Mouse (Mus musculus): ENCODE data around the gene Acrbp. TPM values are rescaled to one million over a fixed set of nuclear protein-coding genes. Genes with fewer than 3 reads are reported as not detected.

Acrbp gene
- total and polyA plus RNA-seq, 3 experiments = 1.9 to 16.3 (median 2.3) TPM

DNA sequence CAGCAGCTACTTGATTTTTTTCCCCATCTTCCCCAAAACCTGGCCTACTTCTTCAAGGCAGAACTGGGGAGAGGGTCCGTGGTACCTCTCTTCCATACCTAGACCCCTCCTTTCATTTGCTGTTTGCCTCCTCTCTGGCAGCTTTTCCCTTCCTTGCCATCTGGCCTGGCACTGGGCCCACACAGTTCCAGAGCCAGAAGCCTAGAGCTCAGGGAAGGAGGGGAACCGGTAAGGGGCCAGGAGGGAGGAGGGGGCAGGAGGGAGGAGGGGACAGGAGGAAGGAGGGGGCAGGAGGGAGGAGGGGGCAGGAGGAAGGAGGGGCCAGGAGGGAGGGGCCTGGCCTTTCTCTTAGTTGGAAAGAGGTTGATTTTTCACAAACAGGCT lies 22.4 kb downstream of the Acrbp start:
- Histone ChIP-seq H3K79me2 (replicated peaks; ENCODE audit: control insufficient read depth, insufficient read depth, low read length) (no peaks in the 10 kb centered on the region), H3K4me1 (ENCODE audit: control insufficient read depth, insufficient read depth, low read length) (no peaks in the 10 kb centered on the region), H3K27me3 (ENCODE audit: control insufficient read depth, insufficient read depth, low read length) (no peaks in the 10 kb centered on the region), H3K9ac (ENCODE audit: low read depth, low read length) (no peak overlapping the region), H3K4me3 (no peak overlapping the region), H3K36me3 (ENCODE audit: control insufficient read depth, insufficient read depth, low read length) (no peaks in the 10 kb centered on the region), H3K27ac (no peak overlapping the region)
- no peak for DNase-seq
- intact Hi-C loops (cut with DNase I) = no loop called here
- WGBS = 14% methylated on average over 2 of the region's 2 CpGs
- TF ChIP-seq CTCF (IDR thresholded peaks at IDR 0.05) (no peak), EP300 (IDR thresholded peaks at IDR 0.05; ENCODE audit: insufficient read depth, low read depth, low read length) (no peak), POLR2A (IDR thresholded peaks at IDR 0.05; ENCODE audit: insufficient read depth, low read depth, low read length) (no peak)

DNA sequence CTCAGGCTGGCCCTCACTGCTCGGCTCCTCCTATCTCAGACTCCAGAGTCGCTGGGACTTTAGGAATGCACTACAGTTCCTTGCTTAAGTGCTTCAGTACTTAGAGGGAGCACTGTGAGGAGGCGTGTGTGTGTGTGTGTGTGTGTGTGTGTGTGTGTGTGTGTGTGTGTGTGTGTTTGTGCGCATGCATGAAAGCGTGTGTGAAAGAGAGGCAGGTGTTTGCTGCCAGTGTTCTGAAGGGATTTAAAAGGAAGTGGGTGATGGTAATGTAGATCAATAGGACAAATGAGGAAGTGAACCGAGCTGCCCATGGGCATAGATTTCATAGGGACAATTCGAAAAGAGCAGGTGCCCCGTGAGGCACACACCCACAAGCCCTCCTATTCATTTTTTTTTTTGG lies 24.3 kb downstream of the Acrbp start:
- H3K36me3 ChIP-seq (ENCODE audit: control insufficient read depth, insufficient read depth, low read length) = no peaks in the 10 kb centered on the region
- H3K27ac ChIP-seq = no peak overlapping the region
- H3K27me3 ChIP-seq (ENCODE audit: control insufficient read depth, insufficient read depth, low read length) = no peaks in the 10 kb centered on the region
- no peak overlapping the region for H3K9ac ChIP-seq (ENCODE audit: low read depth, low read length)
- DNase-seq = no peak
- TF ChIP-seq EP300 (IDR thresholded peaks at IDR 0.05; ENCODE audit: insufficient read depth, low read depth, low read length) = no peak
- intact Hi-C loops (cut with DNase I) = no loop called here
- no peaks in the 10 kb centered on the region for H3K4me1 ChIP-seq (ENCODE audit: control insufficient read depth, insufficient read depth, low read length)
- 68% methylated on average over 8 of the region's 8 CpGs for WGBS
- H3K4me3 ChIP-seq = no peak overlapping the region
- no peaks in the 10 kb centered on the region for H3K79me2 ChIP-seq (replicated peaks; ENCODE audit: control insufficient read depth, insufficient read depth, low read length)

DNA sequence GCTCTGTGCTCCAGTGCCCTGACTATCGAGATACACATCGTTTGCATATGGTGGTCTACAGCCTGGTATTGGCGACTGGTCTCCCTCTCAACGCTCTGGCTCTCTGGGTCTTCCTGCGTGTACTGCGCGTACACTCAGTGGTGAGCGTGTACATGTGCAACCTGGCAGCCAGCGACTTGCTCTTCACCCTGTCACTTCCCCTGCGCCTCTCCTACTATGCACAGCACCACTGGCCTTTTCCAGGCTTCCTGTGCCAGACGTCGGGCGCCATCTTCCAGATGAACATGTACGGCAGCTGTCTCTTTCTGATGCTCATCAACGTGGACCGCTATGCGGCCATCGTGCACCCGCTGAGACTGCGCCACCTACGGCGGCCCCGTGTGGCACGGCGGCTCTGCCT lies 31.9 kb downstream of the Acrbp start:
- peak overlapping the region; percentile 51 for H3K4me3 ChIP-seq
- no peaks in the 10 kb centered on the region for H3K36me3 ChIP-seq (ENCODE audit: control insufficient read depth, insufficient read depth, low read length)
- no peaks in the 10 kb centered on the region for H3K79me2 ChIP-seq (replicated peaks; ENCODE audit: control insufficient read depth, insufficient read depth, low read length)
- WGBS = 29% methylated on average over 25 of the region's 25 CpGs
- TF ChIP-seq POLR2A (IDR thresholded peaks at IDR 0.05; ENCODE audit: insufficient read depth, low read depth, low read length) = no peak
- TF ChIP-seq EP300 (IDR thresholded peaks at IDR 0.05; ENCODE audit: insufficient read depth, low read depth, low read length) = 0 out of 2 replicates have a peak, but pooled peaks have one; percentile 7
- TF ChIP-seq CTCF (IDR thresholded peaks at IDR 0.05) = no peak
- H3K27ac ChIP-seq = peak overlapping the region; percentile 42; the same call in 1 of the 2 replicates
- no peak for DNase-seq
- peak overlapping the region; percentile 54 for H3K9ac ChIP-seq (ENCODE audit: low read depth, low read length)
- intact Hi-C loops (cut with DNase I) = loop anchor here (5.0 kb wide), 1 partner anchor 219 kb away; the partner anchor contains the start of gene Gpr162
- H3K4me1 ChIP-seq (ENCODE audit: control insufficient read depth, insufficient read depth, low read length) = peaks cover 1% of the 10 kb centered on the region; the same call in 1 of the 2 replicates
- no peaks in the 10 kb centered on the region for H3K27me3 ChIP-seq (ENCODE audit: control insufficient read depth, insufficient read depth, low read length)

DNA sequence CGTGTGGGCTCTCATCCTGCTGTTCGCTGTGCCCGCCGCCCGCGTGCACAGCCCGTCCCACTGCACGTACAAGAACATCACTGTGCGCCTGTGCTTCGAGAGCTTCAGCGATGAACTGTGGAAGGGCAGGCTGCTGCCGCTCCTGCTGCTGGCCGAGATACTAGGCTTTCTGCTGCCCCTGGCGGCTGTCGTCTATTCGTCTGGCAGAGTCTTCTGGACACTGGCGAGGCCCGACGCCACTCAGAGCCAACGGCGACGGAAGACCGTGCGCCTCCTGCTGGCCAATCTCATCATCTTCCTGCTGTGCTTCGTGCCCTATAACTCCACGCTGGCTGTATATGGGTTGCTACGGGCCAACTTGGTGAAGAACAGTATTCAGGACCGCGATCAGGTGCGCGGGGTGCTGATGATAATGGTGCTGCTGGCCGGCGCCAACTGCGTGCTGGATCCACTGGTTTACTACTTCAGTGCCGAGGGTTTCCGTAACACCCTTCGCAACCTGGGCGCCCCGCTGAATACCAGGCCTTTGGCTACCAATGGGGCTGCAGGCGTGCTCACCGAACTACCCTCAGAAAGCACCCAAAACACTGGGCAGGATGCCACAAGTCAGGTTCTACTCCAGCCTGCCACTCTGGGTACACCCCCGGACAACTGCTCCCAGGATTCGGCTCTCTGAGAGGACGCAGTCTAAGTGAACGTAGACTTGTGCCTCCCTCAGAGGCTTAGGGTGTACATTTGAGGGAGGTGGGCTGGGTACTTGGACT lies 32.5 kb downstream of the Acrbp start:
- Histone ChIP-seq H3K36me3 (ENCODE audit: control insufficient read depth, insufficient read depth, low read length) (no peaks in the 10 kb centered on the region), H3K4me1 (ENCODE audit: control insufficient read depth, insufficient read depth, low read length) (peaks cover 1% of the 10 kb centered on the region; the same call in 1 of the 2 replicates), H3K4me3 (peak overlapping the region; percentile 51), H3K27me3 (ENCODE audit: control insufficient read depth, insufficient read depth, low read length) (no peaks in the 10 kb centered on the region), H3K27ac (peak overlapping the region; percentile 42; the same call in 1 of the 2 replicates), H3K9ac (ENCODE audit: low read depth, low read length) (peak overlapping the region; percentile 54), H3K79me2 (replicated peaks; ENCODE audit: control insufficient read depth, insufficient read depth, low read length) (no peaks in the 10 kb centered on the region)
- WGBS = 22% methylated on average over 45 of the region's 45 CpGs
- TF ChIP-seq EP300 (IDR thresholded peaks at IDR 0.05; ENCODE audit: insufficient read depth, low read depth, low read length) (peak; percentile 64; the same call in 1 of the 2 replicates), CTCF (IDR thresholded peaks at IDR 0.05) (peak; percentile 97), POLR2A (IDR thresholded peaks at IDR 0.05; ENCODE audit: insufficient read depth, low read depth, low read length) (peak; percentile 42; the same call in 1 of the 2 replicates)
- DNase-seq = peak; percentile 88 to 90
- intact Hi-C loops (cut with DNase I) = loop anchor here (5.0 kb wide), 1 partner anchor 220 kb away; the partner anchor contains the start of gene Gpr162

- intact Hi-C loops (cut with DNase I) = loop anchor here (5.0 kb wide), 1 partner anchor 221 kb away; the partner anchor contains the start of gene Gpr162
- peaks cover 1% of the 10 kb centered on the region; the same call in 1 of the 2 replicates for H3K4me1 ChIP-seq (ENCODE audit: control insufficient read depth, insufficient read depth, low read length)
- DNase-seq = no peak
- TF ChIP-seq CTCF (IDR thresholded peaks at IDR 0.05) = no peak
- no peak for TF ChIP-seq EP300 (IDR thresholded peaks at IDR 0.05; ENCODE audit: insufficient read depth, low read depth, low read length)
- no peak for TF ChIP-seq POLR2A (IDR thresholded peaks at IDR 0.05; ENCODE audit: insufficient read depth, low read depth, low read length)
- WGBS = 85% methylated on average over 7 of the region's 7 CpGs
- no peak overlapping the region for H3K9ac ChIP-seq (ENCODE audit: low read depth, low read length)
- H3K79me2 ChIP-seq (replicated peaks; ENCODE audit: control insufficient read depth, insufficient read depth, low read length) = no peaks in the 10 kb centered on the region
- no peaks in the 10 kb centered on the region for H3K36me3 ChIP-seq (ENCODE audit: control insufficient read depth, insufficient read depth, low read length)
- no peaks in the 10 kb centered on the region for H3K27me3 ChIP-seq (ENCODE audit: control insufficient read depth, insufficient read depth, low read length)
- no peak overlapping the region for H3K27ac ChIP-seq
- no peak overlapping the region for H3K4me3 ChIP-seq
Observed at GRCm38 (mm10) chr6:125082801-125083386, 33.4 kb downstream of the Acrbp start.
